Mouse (Mus musculus) cerebellum, adult 2 months (tissue): ENCODE results near the gene Slc25a48.

Source experiments
- CTCF ChIP-seq: fragments of 200-500 bp; IDR thresholded peaks from 2 replicates; pipeline ENCODE4 v1.5.1; 2011; ENCODE audit warnings: low read depth, mild to moderate bottlenecking, control low read depth, low read length, moderate library complexity, borderline replicate concordance; ENCODE audit not compliant: insufficient read depth
- POLR2A ChIP-seq: fragments of 200-500 bp; IDR thresholded peaks from 2 replicates; pipeline ENCODE4 v1.6.1; 2011; ENCODE audit warnings: low read length, control low read depth, borderline replicate concordance; ENCODE audit not compliant: insufficient read depth

- TF ChIP-seq CTCF (no peak), POLR2A (no peak)
These were observed 6.8 kb downstream of the Slc25a48 start for GRCm38 (mm10) chr13:56444996-56445395.
